Mouse (Mus musculus) stomach, postnatal 0 days (tissue): Measurements from ENCODE around the gene Robo2. TPM values are rescaled to one million over a fixed set of nuclear protein-coding genes. Genes with fewer than 3 reads are reported as not detected.

Source experiments
- ATAC-seq: fragments of 200-750 bp; cut with Nextera tagmentation; 2 replicates; pipeline ENCODE4 v1.8.0; 2017; ENCODE audit not compliant: low FRiP score, low TSS enrichment
- DNase-seq: peaks from one replicate; pipeline ENCODE4 v3.0.0-alpha.2; 2016; ENCODE audit warnings: low spot score
- H3K27ac ChIP-seq: fragments of 300-500 bp; sonication (generic); replicated peaks from 2 replicates; pipeline ENCODE4 v1.5.1; 2014; ENCODE audit warnings: mild to moderate bottlenecking, control low read depth
- H3K27me3 ChIP-seq: fragments of 300-500 bp; sonication (generic); 2 replicates; pipeline ENCODE4 v1.6.1; 2014; ENCODE audit warnings: low read length; ENCODE audit not compliant: control insufficient read depth, insufficient read depth
- H3K36me3 ChIP-seq: fragments of 300-500 bp; sonication (generic); 2 replicates; pipeline ENCODE4 v1.6.1; 2014; ENCODE audit warnings: low read length, mixed read lengths; ENCODE audit not compliant: control insufficient read depth, insufficient read depth
- H3K4me1 ChIP-seq: fragments of 300-500 bp; sonication (generic); replicated peaks from 2 replicates; pipeline ENCODE4 v1.6.1; 2014; ENCODE audit warnings: antibody characterized with exemption; ENCODE audit not compliant: control insufficient read depth, insufficient read depth
- H3K4me2 ChIP-seq: fragments of 300-500 bp; sonication (generic); replicated peaks from 2 replicates; pipeline ENCODE4 v1.6.1; 2014; ENCODE audit warnings: low read depth, mild to moderate bottlenecking, control low read depth, moderate library complexity
- H3K4me3 ChIP-seq: fragments of 300-500 bp; sonication (generic); 2 replicates; pipeline ENCODE4 v1.5.1; 2014; ENCODE audit warnings: low read depth, low read length, control low read depth
- H3K9ac ChIP-seq: fragments of 300-500 bp; sonication (generic); 2 replicates; pipeline ENCODE4 v1.6.1; 2014; ENCODE audit warnings: mild to moderate bottlenecking, low read length, control low read depth, mixed read lengths
- H3K9me3 ChIP-seq: fragments of 300-500 bp; sonication (generic); 2 replicates; pipeline ENCODE4 v1.6.1; 2016; ENCODE audit warnings: low read length; ENCODE audit not compliant: control insufficient read depth
- CTCF ChIP-seq: IDR thresholded peaks from 2 replicates; pipeline ENCODE4 v1.5.1; 2016; ENCODE audit warnings: antibody characterized with exemption, low read depth, mild to moderate bottlenecking, moderate library complexity
- EP300 ChIP-seq: optimal IDR thresholded peaks from 2 replicates; pipeline ENCODE3; 2016; ENCODE audit warnings: antibody characterized with exemption
- WGBS: fragments of 180-500 bp; shearing (Covaris S2); extraction: QIAGEN DNeasy Blood & Tissue Kit; methylation state at CpG from one replicate; pipeline ENCODE4 v1.1.7; 2014; 5-methylcytosine and 5-hydroxymethylcytosine counted together
- polyA plus RNA-seq: library from polyadenylated mRNA; unstranded; fragments of >200 nt; fragmentation: Nextera tagmentation; extraction: Ambion mirVana; gene quantifications from 2 replicates; pipeline ENCODE4 v1.2.1, GENCODE M21; 2015

The Robo2 gene
- polyA plus RNA-seq, 1 experiment from 2014 or later: 7.1 TPM

GRCm38 (mm10) chr16:73957675-73958523 is 453.7 kb downstream of the Robo2 start:
- H3K9me3 ChIP-seq: no peaks in the 10 kb centered on the region
- ATAC-seq (no peak), DNase-seq (no peak)
- no peaks in the 10 kb centered on the region for H3K27me3 ChIP-seq
- no peak overlapping the region for H3K4me2 ChIP-seq
- no peak overlapping the region for H3K9ac ChIP-seq
- TF ChIP-seq CTCF (no peak), EP300 (no peak)
- WGBS: 77% methylated on average over 3 of the region's 3 CpGs
- no peaks in the 10 kb centered on the region for H3K4me1 ChIP-seq
- no peaks in the 10 kb centered on the region for H3K36me3 ChIP-seq
- H3K4me3 ChIP-seq: no peak overlapping the region
- H3K27ac ChIP-seq: no peak overlapping the region

GRCm38 (mm10) chr16:73946171-73946570 is 465.5 kb downstream of the Robo2 start:
- Histone ChIP-seq H3K4me1 (no peaks in the 10 kb centered on the region), H3K9ac (no peak overlapping the region), H3K36me3 (no peaks in the 10 kb centered on the region), H3K9me3 (no peaks in the 10 kb centered on the region), H3K4me2 (no peak overlapping the region), H3K27ac (no peak overlapping the region), H3K4me3 (no peak overlapping the region), H3K27me3 (no peaks in the 10 kb centered on the region)
- ATAC-seq: no peak
- no peak for DNase-seq
- TF ChIP-seq EP300 (no peak), CTCF (no peak)
- 88% methylated on average over 6 of the region's 6 CpGs for WGBS

GRCm38 (mm10) chr16:73940211-73940541 is 471.4 kb downstream of the Robo2 start:
- no peak overlapping the region for H3K4me2 ChIP-seq

GRCm38 (mm10) chr16:73939423-73940210 is 472.0 kb downstream of the Robo2 start:
- DNase-seq (no peak), ATAC-seq (no peak)

More at GRCm38 (mm10) chr16:73940211-73940541, 471.4 kb downstream of the Robo2 start:
- Histone ChIP-seq H3K27me3 (no peaks in the 10 kb centered on the region), H3K4me1 (no peaks in the 10 kb centered on the region), H3K4me3 (no peak overlapping the region), H3K27ac (no peak overlapping the region), H3K9me3 (no peaks in the 10 kb centered on the region), H3K9ac (no peak overlapping the region), H3K36me3 (no peaks in the 10 kb centered on the region)
- ATAC-seq (no peak), DNase-seq (no peak)
- TF ChIP-seq EP300 (no peak), CTCF (no peak)
- 67% methylated on average over 1 of the region's 1 CpGs for WGBS

GRCm38 (mm10) chr16:73930323-73930722 is 481.3 kb downstream of the Robo2 start:
- Histone ChIP-seq H3K9ac (no peak overlapping the region), H3K27me3 (no peaks in the 10 kb centered on the region), H3K4me3 (no peak overlapping the region), H3K27ac (no peak overlapping the region), H3K36me3 (no peaks in the 10 kb centered on the region), H3K9me3 (no peaks in the 10 kb centered on the region), H3K4me1 (no peaks in the 10 kb centered on the region), H3K4me2 (no peak overlapping the region)
- 89% methylated on average over 4 of the region's 4 CpGs for WGBS
- no peak for DNase-seq
- no peak for ATAC-seq
- TF ChIP-seq CTCF (no peak), EP300 (no peak)

More at GRCm38 (mm10) chr16:73939423-73940210, 472.0 kb downstream of the Robo2 start:
- H3K9me3 ChIP-seq: no peaks in the 10 kb centered on the region
- 80% methylated on average over 5 of the region's 5 CpGs for WGBS
- H3K9ac ChIP-seq: no peak overlapping the region
- no peak overlapping the region for H3K4me3 ChIP-seq
- H3K36me3 ChIP-seq: no peaks in the 10 kb centered on the region
- H3K4me2 ChIP-seq: no peak overlapping the region
- TF ChIP-seq EP300: no peak
- TF ChIP-seq CTCF: no peak
- H3K27me3 ChIP-seq: no peaks in the 10 kb centered on the region
- no peak overlapping the region for H3K27ac ChIP-seq
- no peaks in the 10 kb centered on the region for H3K4me1 ChIP-seq

- Histone ChIP-seq H3K36me3 (no peaks in the 10 kb centered on the region), H3K4me2 (no peak overlapping the region), H3K27me3 (no peaks in the 10 kb centered on the region), H3K27ac (no peak overlapping the region), H3K4me3 (no peak overlapping the region), H3K9ac (no peak overlapping the region), H3K9me3 (no peaks in the 10 kb centered on the region), H3K4me1 (no peaks in the 10 kb centered on the region)
- WGBS: 83% methylated on average over 3 of the region's 3 CpGs
- ATAC-seq: no peak
- TF ChIP-seq EP300 (no peak), CTCF (no peak)
- DNase-seq: no peak
Observed at GRCm38 (mm10) chr16:73927481-73927880, 484.1 kb downstream of the Robo2 start.
